Mouse (Mus musculus): ENCODE data around the gene Lgmn.

DNA sequence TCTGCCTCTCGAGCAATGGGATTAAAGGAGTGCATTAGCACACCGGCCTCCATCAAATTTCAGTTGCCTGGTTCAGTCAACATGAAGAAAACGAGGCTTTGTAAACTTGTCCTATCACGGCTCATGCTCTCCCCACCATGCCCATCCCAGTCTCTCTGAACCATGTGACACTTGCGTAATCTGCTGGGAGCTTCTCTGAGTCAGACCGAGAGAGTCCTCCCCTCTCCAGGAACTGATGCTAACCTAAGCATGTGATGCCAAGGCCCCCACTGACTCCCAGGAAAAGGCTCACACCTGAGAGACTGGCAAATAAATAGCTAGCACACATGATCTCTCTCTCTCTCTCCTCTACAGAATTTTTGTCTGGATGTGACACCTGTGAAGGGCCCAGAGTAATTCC lies 21.9 kb downstream of the Lgmn start:
- no peak for TF ChIP-seq GATA1 (IDR thresholded peaks at IDR 0.05; ENCODE audit: borderline replicate concordance, low read length)
- no peak for TF ChIP-seq FLI1 (IDR thresholded peaks at IDR 0.05; ENCODE audit: low read length)
